Mouse (Mus musculus) MEL (cell line): ENCODE measurements around the gene Hsph1. TPM values are rescaled to one million over a fixed set of nuclear protein-coding genes. Genes with fewer than 3 reads are reported as not detected.

Experiments
- DNase-seq: peaks from one replicate; pipeline ENCODE4 v3.0.0; 2011; ENCODE audit warnings: low read depth, low spot score
- H3K27ac ChIP-seq: 2 replicates; pipeline ENCODE4 v1.5.1; 2012; ENCODE audit warnings: low read depth, mild to moderate bottlenecking, control low read depth, low read length, moderate library complexity; ENCODE audit not compliant: control insufficient read depth
- H3K27me3 ChIP-seq, 2 experiments: fragments of 150-350 bp in 1 of 2; sonication (generic) in 1 of 2; 2 replicates each; pipeline ENCODE4 v1.6.1; 2012; ENCODE audit warnings: low read length in 2 of 2, mild to moderate bottlenecking in 2 of 2, improper control_type of control experiment in 1 of 2, moderate library complexity in 1 of 2; ENCODE audit not compliant: insufficient read depth in 2 of 2, control insufficient read depth in 1 of 2
- H3K36me3 ChIP-seq, 2 experiments: 2 replicates each; pipeline ENCODE4 v1.6.1; 2012 to 2014; ENCODE audit warnings: low read length in 2 of 2, improper control_type of control experiment in 1 of 2, inconsistent platforms in 1 of 2, mild to moderate bottlenecking in 1 of 2; ENCODE audit not compliant: insufficient read depth in 2 of 2, control insufficient read depth in 1 of 2
- H3K4me1 ChIP-seq, 2 experiments: fragments of 150-350 bp in 1 of 2; sonication (generic) in 1 of 2; 2 replicates each; pipeline ENCODE4 v1.6.1; 2012; ENCODE audit warnings: low read length in 2 of 2, improper control_type of control experiment in 1 of 2, mild to moderate bottlenecking in 1 of 2; ENCODE audit not compliant: insufficient read depth in 2 of 2, control insufficient read depth in 1 of 2
- H3K4me3 ChIP-seq, 2 experiments: fragments of 150-350 bp in 1 of 2; sonication (generic) in 1 of 2; 2 replicates each; pipeline ENCODE4 v1.5.1; 2012; ENCODE audit warnings: low read depth in 2 of 2, low read length in 2 of 2, mild to moderate bottlenecking in 2 of 2, moderate library complexity in 2 of 2, control low read depth in 1 of 2, improper control_type of control experiment in 1 of 2; ENCODE audit not compliant: control insufficient read depth in 1 of 2, insufficient read depth in 1 of 2
- H3K79me2 ChIP-seq: 2 replicates; pipeline ENCODE4 v1.6.1; 2012; ENCODE audit warnings: mild to moderate bottlenecking, low read length, moderate library complexity; ENCODE audit not compliant: control insufficient read depth, poor library complexity, insufficient read depth
- H3K9ac ChIP-seq: 2 replicates; pipeline ENCODE4 v1.6.1; 2012; ENCODE audit warnings: low read depth, mild to moderate bottlenecking, control low read depth, low read length, moderate library complexity; ENCODE audit not compliant: control insufficient read depth, poor library complexity, severe bottlenecking
- H3K9me3 ChIP-seq: fragments of 150-350 bp; sonication (generic); replicated peaks from 2 replicates; pipeline ENCODE4 v1.6.1; 2012; ENCODE audit warnings: mild to moderate bottlenecking, low read length, improper control_type of control experiment, moderate library complexity; ENCODE audit not compliant: insufficient read depth
- CHD1 ChIP-seq: IDR thresholded peaks from 2 replicates; pipeline ENCODE4 v1.6.1; 2012; ENCODE audit warnings: low read depth, mild to moderate bottlenecking, inconsistent platforms, low read length, improper control_type of control experiment
- CTCF ChIP-seq, 3 experiments: IDR thresholded peaks in 2 of 3; conservative IDR thresholded peaks in 1 of 3; 2 replicates each; pipeline ENCODE4 v1.5.1; 2011 to 2012; ENCODE audit warnings: low read length in 3 of 3, low read depth in 2 of 3, mild to moderate bottlenecking in 2 of 3, improper control_type of control experiment in 1 of 3, inconsistent platforms in 1 of 3, mixed read lengths in 1 of 3, moderate library complexity in 1 of 3; ENCODE audit not compliant: control insufficient read depth in 1 of 3, insufficient read depth in 1 of 3, poor library complexity in 1 of 3, severe bottlenecking in 1 of 3
- JUND ChIP-seq: IDR thresholded peaks from 2 replicates; pipeline ENCODE4 v1.6.1; 2011; ENCODE audit warnings: low read depth, mild to moderate bottlenecking, improper control_type of control experiment, low read length
- MAX ChIP-seq: IDR thresholded peaks from 2 replicates; pipeline ENCODE4 v1.6.1; 2011; ENCODE audit warnings: low read length, improper control_type of control experiment
- NELFE ChIP-seq: IDR thresholded peaks from 2 replicates; pipeline ENCODE4 v1.6.1; 2011; ENCODE audit warnings: low read depth, low read length, improper control_type of control experiment
- POLR2AphosphoS5 ChIP-seq: IDR thresholded peaks from 2 replicates; pipeline ENCODE4 v1.6.1; 2012; ENCODE audit warnings: low read depth, borderline replicate concordance, mild to moderate bottlenecking, inconsistent platforms, low read length, moderate library complexity, mixed read lengths
- TBP ChIP-seq: IDR thresholded peaks from 2 replicates; pipeline ENCODE4 v1.8.0; 2011; ENCODE audit warnings: low read depth, low read length, improper control_type of control experiment
- USF1 ChIP-seq: IDR thresholded peaks from 2 replicates; pipeline ENCODE4 v1.6.1; 2014; ENCODE audit warnings: low read depth, mild to moderate bottlenecking, inconsistent platforms, low read length, improper control_type of control experiment, moderate library complexity
- ZC3H11A ChIP-seq: IDR thresholded peaks from 2 replicates; pipeline ENCODE4 v1.6.1; 2012; ENCODE audit warnings: low read depth, mild to moderate bottlenecking, inconsistent platforms, low read length, improper control_type of control experiment
- polyA plus RNA-seq, 2 experiments: library from polyadenylated mRNA; stranded (reverse) in 1 of 2; unstranded in 1 of 2; fragments of >175 nt in 1 of 2; fragments of >200 nt in 1 of 2; gene quantifications; 2 replicates each; pipeline versions ENCODE4 v1.2.1 to v1.2.4; 2012; ENCODE audit warnings: low replicate concordance in 2 of 2, low read depth in 1 of 2; ENCODE audit not compliant: insufficient read length in 2 of 2, insufficient read depth in 1 of 2, missing spikeins in 1 of 2
- total RNA-seq: library from RNA; depleted of rRNA; stranded (reverse); fragments of 300-350 nt; gene quantifications from 2 replicates; pipeline ENCODE4 v1.2.3, GENCODE M21; 2012

Gene Hsph1
- total and polyA plus RNA-seq, 3 experiments, result 176 to 388 (median 300) TPM

DNA sequence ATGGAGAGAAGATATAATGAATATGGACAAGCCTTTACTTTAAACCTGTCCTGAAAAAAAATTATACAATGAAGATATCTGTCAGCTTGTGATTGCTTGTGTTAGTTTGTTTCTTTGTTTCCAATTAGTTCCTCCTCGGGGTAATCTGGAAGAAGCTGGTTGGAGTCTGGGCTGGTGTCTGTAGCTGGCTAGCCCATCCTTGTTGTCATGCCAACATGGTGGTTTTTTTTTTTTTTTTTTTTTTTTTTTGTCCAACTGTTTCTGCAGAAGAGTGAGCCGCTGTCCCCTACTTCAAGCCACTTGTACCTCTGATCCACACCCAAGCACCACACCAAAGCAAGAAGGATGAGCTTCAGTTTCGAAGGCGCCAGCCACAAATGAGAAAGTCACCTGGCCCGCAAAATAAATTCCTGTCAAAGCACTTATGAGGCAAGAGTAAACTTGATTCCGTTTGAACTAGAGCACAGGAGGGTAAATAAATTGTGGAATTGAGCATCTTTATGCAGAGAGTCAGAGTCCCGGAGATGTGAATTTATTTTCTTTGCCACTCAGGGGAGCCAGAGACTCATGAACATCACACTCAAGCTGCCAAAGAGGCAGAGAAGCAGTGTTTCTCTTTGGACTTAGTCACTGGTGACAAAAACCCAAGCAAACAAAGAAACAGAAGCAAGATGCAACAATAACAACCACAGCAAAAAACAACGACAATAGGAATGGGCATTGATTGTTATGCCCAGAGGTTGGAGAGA, 11.4 kb upstream of the Hsph1 start:
- H3K4me1 ChIP-seq, result peaks cover 28 to 51% of the 10 kb centered on the region in 2 experiments

DNA sequence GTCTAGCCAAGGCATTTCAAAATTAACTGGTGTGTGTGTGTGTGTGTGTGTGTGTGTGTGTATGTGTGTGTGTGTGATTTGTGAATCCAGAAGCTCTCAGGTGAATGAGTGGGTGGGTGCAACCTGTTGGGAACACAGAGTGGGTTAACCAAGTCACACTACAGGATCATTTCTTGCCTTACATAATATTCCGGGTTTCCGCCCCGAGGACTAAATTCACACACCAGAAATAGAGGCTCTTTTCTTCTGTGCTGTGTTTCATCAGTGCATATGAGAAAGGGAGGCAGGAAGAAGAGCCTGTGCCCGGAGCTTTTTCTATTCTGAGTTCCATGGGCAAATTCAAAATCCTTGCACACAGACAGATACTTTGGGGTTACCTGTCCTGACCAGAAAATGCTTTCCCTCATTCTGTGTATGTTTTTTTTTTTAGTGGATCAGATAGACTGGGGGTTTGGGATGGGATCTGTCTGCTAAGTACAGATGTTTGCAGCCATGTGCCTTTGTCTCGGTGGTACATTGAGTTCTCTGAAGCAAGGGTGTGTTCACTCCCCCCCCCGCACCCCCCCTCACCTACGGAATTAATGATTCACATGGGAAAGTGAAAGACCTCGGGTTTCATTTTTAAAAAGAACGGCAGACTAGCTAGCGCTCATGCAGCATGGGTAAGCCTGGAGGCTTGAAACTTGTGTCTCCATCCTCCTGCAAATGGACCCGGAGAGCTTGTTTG, 6.8 kb upstream of the Hsph1 start:
- peak; percentile 57 for DNase-seq
- Histone ChIP-seq H3K27ac (peak overlapping the region; percentile 98), H3K9ac (peak overlapping the region; percentile 86), H3K4me3 (peak overlapping the region; percentile 77 to 78), H3K9me3 (no peaks in the 10 kb centered on the region), H3K79me2 (peaks cover 35% of the 10 kb centered on the region), H3K36me3 (peaks cover 0 to 44% of the 10 kb centered on the region in 2 experiments; a peak in 2 of 4 replicates), H3K4me1 (peaks cover 21 to 42% of the 10 kb centered on the region in 2 experiments), H3K27me3 (no peaks in the 10 kb centered on the region)
- TF ChIP-seq NELFE (no peak), CHD1 (no peak), MAX (no peak), JUND (no peak), USF1 (no peak), TBP (peak; percentile 24; the same call in 1 of the 2 replicates)

More for the DNA sequence above, 11.4 kb upstream of the Hsph1 start:
- peak; percentile 79 for DNase-seq
- no peaks in the 10 kb centered on the region for H3K27me3 ChIP-seq
- no peaks in the 10 kb centered on the region for H3K9me3 ChIP-seq
- no peak overlapping the region for H3K4me3 ChIP-seq
- H3K36me3 ChIP-seq, result peaks cover 0 to 48% of the 10 kb centered on the region in 2 experiments; a peak in 2 of 4 replicates
- TF ChIP-seq ZC3H11A, result no peak
- TF ChIP-seq TBP, result 0 out of 2 replicates have a peak, but pooled peaks have one; percentile 30
- TF ChIP-seq, all 39 proteins: peak for 1
- Histone ChIP-seq H3K27ac (peak overlapping the region; percentile 99), H3K9ac (peak overlapping the region; percentile 28), H3K79me2 (peaks cover 25% of the 10 kb centered on the region)

DNA sequence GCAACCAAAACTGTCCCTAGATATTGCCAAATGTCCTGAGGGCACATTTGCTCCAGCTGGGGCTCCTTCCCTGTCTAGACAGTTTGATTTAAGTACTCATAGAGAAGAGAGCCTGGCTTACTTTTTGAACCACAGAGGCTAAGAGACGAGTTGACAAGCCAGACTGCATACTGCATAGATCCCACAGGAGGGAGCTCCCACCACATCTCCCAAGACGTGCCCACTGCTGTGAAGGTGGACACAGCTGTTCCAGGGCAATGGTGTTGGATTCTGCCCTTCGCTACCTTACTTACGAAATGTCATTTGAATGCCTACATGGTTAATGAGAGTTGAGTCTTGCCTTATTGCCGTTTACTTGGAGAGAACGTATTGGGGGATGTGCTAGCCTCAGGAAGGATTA, 6.2 kb upstream of the Hsph1 start:
- TF ChIP-seq POLR2AphosphoS5, result peak; percentile 59; the same call in 1 of the 2 replicates
- TF ChIP-seq ZC3H11A, result no peak
- peak in 2 of 3 experiments; percentile 70 to 81; a peak in 4 of 6 replicates for TF ChIP-seq CTCF (IDR thresholded peaks at IDR 0.05 in 2 of 3, conservative IDR thresholded peaks at IDR 0.05 in 1 of 3; ENCODE audit: control insufficient read depth in 1 of 3, insufficient read depth in 1 of 3, low read depth in 2 of 3, low read length in 3 of 3, poor library complexity in 1 of 3, severe bottlenecking in 1 of 3)
- Histone ChIP-seq H3K79me2 (peaks cover 35% of the 10 kb centered on the region), H3K36me3 (peaks cover 0 to 41% of the 10 kb centered on the region in 2 experiments; a peak in 2 of 4 replicates), H3K27me3 (no peaks in the 10 kb centered on the region), H3K4me1 (peaks cover 17 to 36% of the 10 kb centered on the region in 2 experiments), H3K9me3 (no peaks in the 10 kb centered on the region), H3K27ac (peak overlapping the region; percentile 98), H3K9ac (peak overlapping the region; percentile 86), H3K4me3 (peak overlapping the region; percentile 77 to 78)
- DNase-seq, result peak; percentile 90
